Mouse (Mus musculus): ENCODE data around the gene Gm9125. TPM values are rescaled to one million over a fixed set of nuclear protein-coding genes. Genes with fewer than 3 reads are reported as not detected.
"Not testable (repeated sequence)": the region's sequence is repeated elsewhere in the genome, so short reads cannot be mapped to it uniquely, and the experiment has no call there.

Gene Gm9125
- polyA plus RNA-seq (2016; fragmentation: Nextera tagmentation; extraction: Ambion mirVana), result not detected in 2 replicates

DNA sequence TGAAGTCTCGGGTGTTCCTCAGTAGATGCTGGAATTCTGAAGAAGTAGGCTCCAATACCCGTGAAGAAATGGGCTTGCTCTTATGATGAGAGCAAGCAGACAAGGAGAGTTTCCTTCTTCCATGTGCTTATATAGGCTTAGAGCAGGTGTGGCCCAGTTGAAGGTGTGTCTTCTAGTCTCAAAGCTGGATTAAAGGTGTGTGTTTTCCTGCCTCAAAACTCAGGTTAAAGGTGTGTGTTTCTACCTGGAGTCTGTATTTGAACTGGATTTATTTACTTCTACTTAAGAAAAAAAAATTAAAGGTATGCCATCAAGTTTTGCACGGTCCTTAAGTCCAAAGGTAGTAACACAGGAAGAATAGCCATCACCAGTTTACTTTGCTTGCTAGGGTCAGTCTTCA lies at the start of gene Gm9125:
Gm9125 (minus strand) TSS at position 101 of the 400 bp plus-strand sequence.
- not testable (repeated sequence) for H3K9ac ChIP-seq; H3K4me1 ChIP-seq; H3K36me3 ChIP-seq; ATAC-seq (ENCODE audit: insufficient number of reproducible peaks, insufficient read depth, low FRiP score, low TSS enrichment); H3K9me3 ChIP-seq; H3K4me3 ChIP-seq; H3K27ac ChIP-seq; H3K4me2 ChIP-seq (replicated peaks); H3K27me3 ChIP-seq
- WGBS, result 73% methylated on average over 2 of the region's 3 CpGs

DNA sequence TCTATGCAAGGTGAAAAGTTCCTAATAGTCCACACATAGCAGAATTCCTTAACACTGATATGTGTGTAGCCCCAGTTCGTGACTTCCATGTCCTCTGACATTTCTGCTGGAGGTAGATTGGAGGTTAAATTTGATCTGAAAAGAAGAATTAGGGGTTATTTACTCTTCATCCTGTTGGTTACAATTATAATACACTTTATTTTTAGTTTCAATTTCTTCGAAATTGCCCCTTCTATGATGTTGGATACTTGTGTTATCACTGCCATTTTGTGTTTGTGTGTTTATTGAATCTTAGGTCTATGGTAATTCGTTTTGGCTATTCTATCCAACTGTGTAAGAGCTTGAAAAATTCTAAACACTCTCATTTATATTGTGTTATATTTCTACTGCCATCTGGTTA lies 17.9 kb upstream of the Gm9125 start, which contains the start of gene Gm10697:
Gm10697 (minus strand) TSS at position 101 of the 400 bp plus-strand sequence.
- H3K36me3 ChIP-seq; H3K4me2 ChIP-seq (replicated peaks); H3K4me1 ChIP-seq; H3K27me3 ChIP-seq; H3K9ac ChIP-seq; ATAC-seq (ENCODE audit: insufficient number of reproducible peaks, insufficient read depth, low FRiP score, low TSS enrichment); H3K4me3 ChIP-seq; H3K9me3 ChIP-seq; H3K27ac ChIP-seq: not testable (repeated sequence)
- WGBS, result 50% methylated on average over 1 of the region's 3 CpGs

DNA sequence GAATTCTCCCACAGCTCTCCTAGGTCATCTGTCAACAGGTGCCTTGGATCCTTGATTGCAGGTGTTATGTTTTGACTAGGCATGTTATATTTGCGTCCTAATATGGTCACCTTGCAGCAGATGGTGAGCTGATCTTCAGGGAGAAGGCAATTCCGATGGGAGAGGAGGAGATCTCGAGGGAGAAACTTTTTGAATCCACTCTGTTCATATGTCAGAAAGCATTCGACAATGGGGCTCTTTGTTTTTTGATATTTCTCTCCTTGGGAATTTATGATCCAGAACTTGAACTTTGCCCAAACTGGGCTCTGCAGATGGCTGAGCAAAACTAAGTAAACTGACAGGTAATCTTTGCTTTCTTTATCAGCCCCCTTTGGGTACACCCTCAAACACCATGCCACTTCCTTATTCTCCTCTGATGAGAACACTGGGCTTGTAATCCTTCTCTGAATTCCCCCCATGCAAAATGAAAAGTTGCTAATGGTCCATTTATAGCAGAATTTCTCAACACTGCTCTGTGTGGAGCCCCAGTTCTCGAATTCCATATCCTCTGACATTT lies 5.0 kb downstream of the Gm9125 start:
- not testable (repeated sequence) for H3K27ac ChIP-seq; H3K4me2 ChIP-seq (replicated peaks); H3K9ac ChIP-seq; H3K4me1 ChIP-seq; H3K27me3 ChIP-seq; H3K36me3 ChIP-seq; H3K9me3 ChIP-seq; H3K4me3 ChIP-seq; ATAC-seq (ENCODE audit: insufficient number of reproducible peaks, insufficient read depth, low FRiP score, low TSS enrichment)
- no CpG with 5 or more reads among the region's 5 CpGs for WGBS

DNA sequence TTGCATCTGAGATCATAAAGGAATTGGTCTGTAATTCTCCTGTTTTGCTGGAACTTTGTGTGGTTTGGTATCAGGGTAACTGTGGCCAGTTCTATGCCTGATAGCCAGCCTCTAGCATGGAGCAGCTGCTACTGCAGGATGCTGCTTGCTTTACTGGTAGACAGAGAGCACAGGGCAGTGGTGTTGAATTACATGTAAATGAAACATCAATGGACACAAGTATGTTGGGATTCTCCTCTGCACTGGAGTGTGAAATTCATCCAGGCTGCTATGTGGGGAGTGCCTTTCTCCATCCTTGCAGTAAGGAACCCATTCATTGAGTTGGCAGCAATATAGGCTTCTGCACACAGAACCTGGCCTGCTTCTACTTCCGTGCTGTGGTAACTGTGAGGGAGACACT lies 16.4 kb downstream of the Gm9125 start:
- H3K4me2 ChIP-seq (replicated peaks); H3K9ac ChIP-seq; ATAC-seq (ENCODE audit: insufficient number of reproducible peaks, insufficient read depth, low FRiP score, low TSS enrichment); H3K36me3 ChIP-seq; H3K27ac ChIP-seq; H3K27me3 ChIP-seq; H3K9me3 ChIP-seq; H3K4me1 ChIP-seq; H3K4me3 ChIP-seq: not testable (repeated sequence)
- WGBS, result 75% methylated on average over 1 of the region's 1 CpGs

DNA sequence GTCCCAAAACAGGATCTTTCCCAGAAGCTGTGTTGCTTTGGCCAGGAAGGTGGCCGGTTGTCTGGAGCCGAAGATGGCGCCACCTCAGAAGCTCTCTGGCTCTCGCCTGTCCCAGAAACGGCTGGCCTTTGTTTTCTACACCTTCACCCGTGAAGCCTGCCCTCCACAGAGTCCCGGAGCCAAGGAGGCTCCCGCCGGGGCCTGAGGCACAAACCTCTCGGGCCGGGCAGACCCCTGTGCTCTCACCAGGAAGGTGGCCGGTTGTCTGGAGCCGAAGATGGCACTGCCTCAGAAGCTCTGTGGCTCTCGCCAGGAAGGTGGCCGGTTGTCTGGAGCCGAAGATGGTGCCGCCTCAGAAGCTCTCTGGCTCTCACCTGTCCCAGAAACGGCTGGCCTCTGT lies 20.3 kb downstream of the Gm9125 start:
- not testable (repeated sequence) for H3K27ac ChIP-seq; H3K27me3 ChIP-seq; ATAC-seq (ENCODE audit: insufficient number of reproducible peaks, insufficient read depth, low FRiP score, low TSS enrichment); H3K9ac ChIP-seq; H3K4me1 ChIP-seq; H3K9me3 ChIP-seq; H3K4me3 ChIP-seq; H3K36me3 ChIP-seq; H3K4me2 ChIP-seq (replicated peaks)
- 89% methylated on average over 16 of the region's 18 CpGs for WGBS

Other genes with a start within 250 kb of the Gm9125 start
- not detected in 2 replicates for gene Tdpoz3, start 228.9 kb downstream of the Gm9125 start, polyA plus RNA-seq (2016; fragmentation: Nextera tagmentation; extraction: Ambion mirVana)
- not detected in 2 replicates for gene Gm9117, start 111.3 kb downstream of the Gm9125 start, polyA plus RNA-seq (2016; fragmentation: Nextera tagmentation; extraction: Ambion mirVana)
- gene Tdpoz5, start 93.6 kb downstream of the Gm9125 start, polyA plus RNA-seq (2016; fragmentation: Nextera tagmentation; extraction: Ambion mirVana), result not detected in 2 replicates
- not detected in 2 replicates for gene Gm10697, start 17.8 kb upstream of the Gm9125 start, polyA plus RNA-seq (2016; fragmentation: Nextera tagmentation; extraction: Ambion mirVana)
- not detected in 2 replicates for gene Gm10696, start 123.3 kb upstream of the Gm9125 start, polyA plus RNA-seq (2016; fragmentation: Nextera tagmentation; extraction: Ambion mirVana)
- gene Gm5286, start 141.8 kb upstream of the Gm9125 start, polyA plus RNA-seq (2016; fragmentation: Nextera tagmentation; extraction: Ambion mirVana), result not detected in 2 replicates
- not detected in 2 replicates for gene Gm4778, start 209.2 kb upstream of the Gm9125 start, polyA plus RNA-seq (2016; fragmentation: Nextera tagmentation; extraction: Ambion mirVana)